ENCODE assay signal across 8 mouse cellular contexts in the genomic region with DNA sequence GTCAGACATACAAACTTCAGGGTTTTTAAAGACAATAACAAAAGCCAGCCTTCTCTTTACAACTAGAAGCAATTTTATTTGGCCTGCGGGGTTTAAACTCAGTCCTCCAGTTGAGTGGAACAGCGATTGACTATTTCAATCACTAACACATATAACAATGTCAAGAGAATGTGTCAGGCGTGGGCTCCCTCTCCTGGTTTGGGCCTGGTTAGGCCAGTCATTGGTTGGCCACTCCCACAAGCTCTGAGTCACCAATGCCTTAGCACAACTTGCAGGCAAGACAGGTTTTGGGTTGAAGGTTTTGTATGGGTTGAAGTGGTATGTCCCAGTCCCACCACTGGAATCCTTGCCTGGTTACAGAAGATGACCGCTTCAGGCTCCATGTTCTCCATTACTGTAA. TPM values are rescaled to one million over a fixed set of nuclear protein-coding genes. Genes with fewer than 3 reads are reported as not detected.
DNase-seq lines count a peak whose midpoint lies in the region; ATAC-seq and TF ChIP-seq lines count a peak whose summit lies in the region.

No protein-coding gene starts in this region.

- no peaks in the 10 kb centered on the region for H3K4me1 ChIP-seq in forebrain, embryonic 14.5 days (ENCODE audit: control insufficient read depth, insufficient read depth, low read length)
- H3K4me1 ChIP-seq in forebrain, embryonic 13.5 days, result no peaks in the 10 kb centered on the region
- H3K4me1 ChIP-seq in lung, embryonic 14.5 days (ENCODE audit: insufficient read depth), result no peaks in the 10 kb centered on the region
- no peaks in the 10 kb centered on the region for H3K4me1 ChIP-seq in forebrain, embryonic 12.5 days

- peak; percentile 49 for TF ChIP-seq CTCF in lung, embryonic 14.5 days (IDR thresholded peaks at IDR 0.05; ENCODE audit: low read depth)

- H3K9ac ChIP-seq in forebrain, embryonic 14.5 days (ENCODE audit: low read length), result no peak overlapping the region
- no peak overlapping the region for H3K9ac ChIP-seq in forebrain, embryonic 13.5 days
- no peak overlapping the region for H3K9ac ChIP-seq in lung, embryonic 14.5 days
- no peak overlapping the region for H3K9ac ChIP-seq in forebrain, embryonic 12.5 days

- intact Hi-C loops in left cerebral cortex, postnatal 10 days (cut with DNase I), result no loop called here

- no peak overlapping the region for H3K27ac ChIP-seq in forebrain, embryonic 14.5 days (ENCODE audit: low read depth, low read length)
- no peak overlapping the region for H3K27ac ChIP-seq in forebrain, embryonic 13.5 days
- no peak overlapping the region for H3K27ac ChIP-seq in lung, embryonic 14.5 days (ENCODE audit: low read depth)
- no peak overlapping the region for H3K27ac ChIP-seq in forebrain, embryonic 12.5 days

- DNase-seq in forebrain, embryonic 14.5 days (ENCODE audit: low spot score), result peak; percentile 36
- peak; percentile 77 for DNase-seq in urinary bladder, postnatal 14 days (ENCODE audit: low spot score)
- DNase-seq in urinary bladder, postnatal 10 days (ENCODE audit: low spot score), result no peak
- DNase-seq in fibroblast of lung, adult 2 months (ENCODE audit: low read depth), result peak; percentile 75
- peak; percentile 54 for DNase-seq in lung, embryonic 14.5 days
- DNase-seq in left cerebral cortex, postnatal 10 days (ENCODE audit: extremely low spot score in 1 of 2, low spot score in 2 of 2), result no peak

- H3K27me3 ChIP-seq in forebrain, embryonic 14.5 days (replicated peaks; ENCODE audit: control insufficient read depth, insufficient read depth, low read length), result no peaks in the 10 kb centered on the region
- no peaks in the 10 kb centered on the region for H3K27me3 ChIP-seq in forebrain, embryonic 13.5 days
- no peaks in the 10 kb centered on the region for H3K27me3 ChIP-seq in lung, embryonic 14.5 days (ENCODE audit: insufficient read depth, low read length)
- H3K27me3 ChIP-seq in forebrain, embryonic 12.5 days, result no peaks in the 10 kb centered on the region

- H3K9me3 ChIP-seq in forebrain, embryonic 14.5 days (replicated peaks; ENCODE audit: control insufficient read depth, low read length), result no peaks in the 10 kb centered on the region; the same call in 1 of the 2 replicates
- H3K9me3 ChIP-seq in forebrain, embryonic 13.5 days (replicated peaks), result no peaks in the 10 kb centered on the region
- H3K9me3 ChIP-seq in lung, embryonic 14.5 days (ENCODE audit: low read depth, low read length), result no peaks in the 10 kb centered on the region
- H3K9me3 ChIP-seq in forebrain, embryonic 12.5 days, result peaks cover 3% of the 10 kb centered on the region; the same call in 1 of the 2 replicates

- no peak overlapping the region for H3K4me2 ChIP-seq in forebrain, embryonic 14.5 days (ENCODE audit: low read length)
- no peak overlapping the region for H3K4me2 ChIP-seq in forebrain, embryonic 13.5 days
- H3K4me2 ChIP-seq in lung, embryonic 14.5 days, result no peak overlapping the region
- no peak overlapping the region for H3K4me2 ChIP-seq in forebrain, embryonic 12.5 days

- no peak for ATAC-seq in forebrain, embryonic 14.5 days
- no peak for ATAC-seq in forebrain, embryonic 13.5 days
- no peak for ATAC-seq in lung, embryonic 14.5 days (ENCODE audit: insufficient read depth)
- no peak for ATAC-seq in forebrain, embryonic 12.5 days (ENCODE audit: low FRiP score)

- WGBS in forebrain, embryonic 14.5 days, result 74% methylated on average over 4 of the region's 4 CpGs
- 80% methylated on average over 4 of the region's 4 CpGs for WGBS in forebrain, embryonic 13.5 days
- 49% methylated on average over 4 of the region's 4 CpGs for WGBS in lung, embryonic 14.5 days
- WGBS in forebrain, embryonic 12.5 days, result 78% methylated on average over 4 of the region's 4 CpGs

- H3K4me3 ChIP-seq in forebrain, embryonic 14.5 days (ENCODE audit: low read depth, low read length), result no peak overlapping the region
- H3K4me3 ChIP-seq in forebrain, embryonic 13.5 days, result no peak overlapping the region
- no peak overlapping the region for H3K4me3 ChIP-seq in lung, embryonic 14.5 days (ENCODE audit: low read depth, low read length)
- no peak overlapping the region for H3K4me3 ChIP-seq in forebrain, embryonic 12.5 days (replicated peaks)

- no peaks in the 10 kb centered on the region for H3K36me3 ChIP-seq in forebrain, embryonic 14.5 days (ENCODE audit: control insufficient read depth, insufficient read depth, low read length)
- H3K36me3 ChIP-seq in forebrain, embryonic 13.5 days (ENCODE audit: poor library complexity, severe bottlenecking), result no peaks in the 10 kb centered on the region
- H3K36me3 ChIP-seq in lung, embryonic 14.5 days (ENCODE audit: insufficient read depth), result no peaks in the 10 kb centered on the region
- H3K36me3 ChIP-seq in forebrain, embryonic 12.5 days (replicated peaks), result no peaks in the 10 kb centered on the region

RNA-seq across cellular contexts. Expression of gene Ramac, which starts 18.6 kb away (rescaled TPM):
- 172 and 180 TPM in 2 replicates for polyA plus RNA-seq in forebrain, embryonic 14.5 days (2014; fragmentation: Nextera tagmentation; extraction: Ambion mirVana)
- polyA plus RNA-seq in forebrain, embryonic 13.5 days (2015; fragmentation: Nextera tagmentation; extraction: Ambion mirVana), result 154 and 158 TPM in 2 replicates
- polyA plus RNA-seq in lung, embryonic 14.5 days (2014; fragmentation: Nextera tagmentation; extraction: Ambion mirVana), result 121 and 124 TPM in 2 replicates
- total RNA-seq in left cerebral cortex, postnatal 10 days (2021), result 10 to 100 TPM; 67.2 to 71.9 TPM
- 134 and 138 TPM in 2 replicates for polyA plus RNA-seq in forebrain, embryonic 12.5 days (2016; fragmentation: Nextera tagmentation; extraction: Ambion mirVana)

RNA-seq across cellular contexts. Expression of gene Homer2, which starts 36.8 kb away (rescaled TPM):
- 15.9 and 16.6 TPM in 2 replicates for polyA plus RNA-seq in forebrain, embryonic 14.5 days (2014; fragmentation: Nextera tagmentation; extraction: Ambion mirVana)
- 25.7 and 27.8 TPM in 2 replicates for polyA plus RNA-seq in forebrain, embryonic 13.5 days (2015; fragmentation: Nextera tagmentation; extraction: Ambion mirVana)
- polyA plus RNA-seq in lung, embryonic 14.5 days (2014; fragmentation: Nextera tagmentation; extraction: Ambion mirVana), result 38.2 and 40.5 TPM in 2 replicates
- 10 to 100 TPM; 68.1 to 71.6 TPM for total RNA-seq in left cerebral cortex, postnatal 10 days (2021)
- 33.3 and 34.1 TPM in 2 replicates for polyA plus RNA-seq in forebrain, embryonic 12.5 days (2016; fragmentation: Nextera tagmentation; extraction: Ambion mirVana)

RNA-seq across cellular contexts. Expression of gene 3110040N11Rik, which starts 45.1 kb away (rescaled TPM):
- 48.5 and 54.4 TPM in 2 replicates for polyA plus RNA-seq in forebrain, embryonic 14.5 days (2014; fragmentation: Nextera tagmentation; extraction: Ambion mirVana)
- polyA plus RNA-seq in forebrain, embryonic 13.5 days (2015; fragmentation: Nextera tagmentation; extraction: Ambion mirVana), result 47.8 and 49.8 TPM in 2 replicates
- polyA plus RNA-seq in lung, embryonic 14.5 days (2014; fragmentation: Nextera tagmentation; extraction: Ambion mirVana), result 45.3 and 49.9 TPM in 2 replicates
- 10 to 100 TPM; 29.1 to 33.5 TPM for total RNA-seq in left cerebral cortex, postnatal 10 days (2021)
- 42.2 and 43.3 TPM in 2 replicates for polyA plus RNA-seq in forebrain, embryonic 12.5 days (2016; fragmentation: Nextera tagmentation; extraction: Ambion mirVana)

Comparison
In these comparisons a context has a peak if more than half of its experiments do, and no peak if none do; other contexts are left out.
1. DNase-seq: peak in forebrain, embryonic 14.5 days (single experiment), urinary bladder, postnatal 14 days (single experiment), fibroblast of lung, adult 2 months (single experiment) and lung, embryonic 14.5 days (single experiment); none in urinary bladder, postnatal 10 days (single experiment) and left cerebral cortex, postnatal 10 days (0 of 2).